Mouse (Mus musculus) midbrain, embryonic 11.5 days (tissue): ENCODE measurements at regions not wholly inside any gene's neighbourhood (a gene's known extent, or its start where the extent isn't known, plus 50 kb on each side); places are given as distances from the start of the nearest gene placed in this dataset.
A peak's percentile ranks its signal among the peaks of the same experiment; 100 is the strongest.

ENCODE experiments used
- ATAC-seq: fragments of 200-750 bp; cut with Nextera tagmentation; 2 replicates; pipeline ENCODE4 v1.8.0; 2017; ENCODE audit warnings: moderate TSS enrichment, moderate library complexity; ENCODE audit not compliant: low FRiP score
- DNase-seq: peaks from one replicate; pipeline ENCODE4 v3.0.0; 2015; ENCODE audit warnings: low spot score; ENCODE audit errors: missing footprints
- H3K27ac ChIP-seq: fragments of 300-500 bp; sonication (generic); 2 replicates; pipeline ENCODE4 v1.5.1; 2014; ENCODE audit warnings: low read depth, low read length
- H3K27me3 ChIP-seq: fragments of 300-500 bp; sonication (generic); 2 replicates; pipeline ENCODE4 v1.6.1; 2014; ENCODE audit warnings: mild to moderate bottlenecking, low read length, moderate library complexity, mixed read lengths; ENCODE audit not compliant: control insufficient read depth, insufficient read depth
- H3K36me3 ChIP-seq: fragments of 300-500 bp; sonication (generic); 2 replicates; pipeline ENCODE4 v1.6.1; 2014; ENCODE audit warnings: mild to moderate bottlenecking, low read length, moderate library complexity, mixed read lengths; ENCODE audit not compliant: control insufficient read depth, insufficient read depth
- H3K4me1 ChIP-seq: fragments of 300-500 bp; sonication (generic); 2 replicates; pipeline ENCODE4 v1.6.1; 2014; ENCODE audit warnings: low read length; ENCODE audit not compliant: control insufficient read depth, insufficient read depth
- H3K4me2 ChIP-seq: fragments of 300-500 bp; sonication (generic); 2 replicates; pipeline ENCODE4 v1.6.1; 2014; ENCODE audit warnings: mild to moderate bottlenecking, moderate library complexity
- H3K4me3 ChIP-seq: fragments of 300-500 bp; sonication (generic); 2 replicates; pipeline ENCODE4 v1.5.1; 2014; ENCODE audit warnings: low read depth, low read length
- H3K9ac ChIP-seq: fragments of 300-500 bp; sonication (generic); 2 replicates; pipeline ENCODE4 v1.6.1; 2014; ENCODE audit warnings: low read length
- H3K9me3 ChIP-seq: fragments of 300-500 bp; sonication (generic); 2 replicates; pipeline ENCODE4 v1.6.1; 2016; ENCODE audit warnings: low read length; ENCODE audit not compliant: control insufficient read depth
- WGBS: fragments of 180-500 bp; shearing (Covaris S2); extraction: QIAGEN DNeasy Blood & Tissue Kit; methylation state at CpG from one replicate; pipeline ENCODE4 v1.1.7; 2014; 5-methylcytosine and 5-hydroxymethylcytosine counted together

GRCm38 (mm10) chr6:145310601-145311000, 60.6 kb upstream of the Kras start:
- 25% methylated on average over 6 of the region's 6 CpGs for WGBS
- Histone ChIP-seq H3K36me3 (no peaks in the 10 kb centered on the region), H3K9me3 (no peaks in the 10 kb centered on the region), H3K9ac (no peak overlapping the region), H3K4me3 (no peak overlapping the region), H3K4me2 (no peak overlapping the region), H3K27me3 (no peaks in the 10 kb centered on the region), H3K27ac (no peak overlapping the region; the same call in 1 of the 2 replicates), H3K4me1 (0 out of 2 replicates have a peak, but pooled peaks cover 3% of the 10 kb centered on the region)
- ATAC-seq (no peak), DNase-seq (peak; percentile 73)

GRCm38 (mm10) chr6:145309025-145309424, 59.0 kb upstream of the Kras start:
- H3K9ac ChIP-seq: no peak overlapping the region
- WGBS: 89% methylated on average over 3 of the region's 3 CpGs

GRCm38 (mm10) chr6:145307237-145307636, 57.2 kb upstream of the Kras start:
- Histone ChIP-seq H3K4me1 (peaks cover 8% of the 10 kb centered on the region), H3K4me3 (no peak overlapping the region), H3K4me2 (no peak overlapping the region), H3K9ac (no peak overlapping the region), H3K27ac (no peak overlapping the region), H3K9me3 (no peaks in the 10 kb centered on the region), H3K36me3 (no peaks in the 10 kb centered on the region), H3K27me3 (no peaks in the 10 kb centered on the region)
- 96% methylated on average over 8 of the region's 8 CpGs for WGBS
- ATAC-seq: no peak
- DNase-seq: no peak

More at GRCm38 (mm10) chr6:145309025-145309424, 59.0 kb upstream of the Kras start:
- no peak overlapping the region for H3K4me3 ChIP-seq
- no peaks in the 10 kb centered on the region for H3K36me3 ChIP-seq
- H3K4me1 ChIP-seq: 0 out of 2 replicates have a peak, but pooled peaks cover 3% of the 10 kb centered on the region
- H3K27ac ChIP-seq: no peak overlapping the region
- no peak overlapping the region for H3K4me2 ChIP-seq
- no peaks in the 10 kb centered on the region for H3K9me3 ChIP-seq
- ATAC-seq (no peak), DNase-seq (no peak)
- H3K27me3 ChIP-seq: no peaks in the 10 kb centered on the region

- Histone ChIP-seq H3K27ac (no peak overlapping the region), H3K4me2 (no peak overlapping the region), H3K9ac (no peak overlapping the region), H3K36me3 (no peaks in the 10 kb centered on the region), H3K27me3 (no peaks in the 10 kb centered on the region), H3K4me3 (no peak overlapping the region), H3K9me3 (no peaks in the 10 kb centered on the region), H3K4me1 (peaks cover 8% of the 10 kb centered on the region)
- WGBS: 74% methylated on average over 18 of the region's 18 CpGs
- peak; percentile 35; the same call in 1 of the 2 replicates for ATAC-seq
- DNase-seq: no peak
Measured at GRCm38 (mm10) chr6:145306331-145307124, 56.5 kb upstream of the Kras start.

- WGBS: 94% methylated on average over 5 of the region's 5 CpGs
- Histone ChIP-seq H3K4me1 (peaks cover 7% of the 10 kb centered on the region), H3K27ac (no peak overlapping the region), H3K27me3 (no peaks in the 10 kb centered on the region), H3K9me3 (no peaks in the 10 kb centered on the region), H3K9ac (no peak overlapping the region), H3K36me3 (no peaks in the 10 kb centered on the region), H3K4me3 (no peak overlapping the region), H3K4me2 (no peak overlapping the region)
- no peak for ATAC-seq
- no peak for DNase-seq
Measured at GRCm38 (mm10) chr6:145305669-145306068, 55.6 kb upstream of the Kras start.

GRCm38 (mm10) chr6:145303641-145304070, 53.6 kb upstream of the Kras start:
- H3K36me3 ChIP-seq: no peaks in the 10 kb centered on the region
- no peak overlapping the region for H3K27ac ChIP-seq
- no peaks in the 10 kb centered on the region for H3K27me3 ChIP-seq
- H3K9me3 ChIP-seq: no peaks in the 10 kb centered on the region
- H3K9ac ChIP-seq: peak overlapping the region; percentile 45; the same call in 1 of the 2 replicates
- DNase-seq (peak; percentile 89), ATAC-seq (peak; percentile 67)
- peaks cover 5% of the 10 kb centered on the region for H3K4me1 ChIP-seq
- H3K4me3 ChIP-seq: no peak overlapping the region
- WGBS: 16% methylated on average over 18 of the region's 18 CpGs
- peak overlapping the region; percentile 16; the same call in 1 of the 2 replicates for H3K4me2 ChIP-seq

GRCm38 (mm10) chr6:145302907-145303640, 53.0 kb upstream of the Kras start:
- Histone ChIP-seq H3K27ac (no peak overlapping the region), H3K27me3 (no peaks in the 10 kb centered on the region), H3K4me2 (peak overlapping the region; percentile 16; the same call in 1 of the 2 replicates), H3K4me3 (no peak overlapping the region), H3K9me3 (no peaks in the 10 kb centered on the region), H3K9ac (peak overlapping the region; percentile 45; the same call in 1 of the 2 replicates), H3K36me3 (no peaks in the 10 kb centered on the region), H3K4me1 (peaks cover 5% of the 10 kb centered on the region)
- ATAC-seq (no peak), DNase-seq (peak; percentile 91)
- WGBS: 71% methylated on average over 21 of the region's 22 CpGs

- DNase-seq (no peak), ATAC-seq (no peak)
- no peaks in the 10 kb centered on the region for H3K9me3 ChIP-seq
- no peaks in the 10 kb centered on the region for H3K36me3 ChIP-seq
- H3K27me3 ChIP-seq: no peaks in the 10 kb centered on the region
- H3K4me3 ChIP-seq: no peak overlapping the region
- H3K9ac ChIP-seq: no peak overlapping the region
- H3K27ac ChIP-seq: no peak overlapping the region
- 91% methylated on average over 10 of the region's 10 CpGs for WGBS
- no peak overlapping the region for H3K4me2 ChIP-seq
- H3K4me1 ChIP-seq: peaks cover 5% of the 10 kb centered on the region
Measured at GRCm38 (mm10) chr6:145302105-145302504, 52.1 kb upstream of the Kras start.
